Mouse (Mus musculus): ENCODE measurements around the gene Itgb2. TPM values are rescaled to one million over a fixed set of nuclear protein-coding genes. Genes with fewer than 3 reads are reported as not detected.

The Itgb2 gene
- polyA plus RNA-seq, 1 experiment from 2014 or later = 2.4 TPM

DNA sequence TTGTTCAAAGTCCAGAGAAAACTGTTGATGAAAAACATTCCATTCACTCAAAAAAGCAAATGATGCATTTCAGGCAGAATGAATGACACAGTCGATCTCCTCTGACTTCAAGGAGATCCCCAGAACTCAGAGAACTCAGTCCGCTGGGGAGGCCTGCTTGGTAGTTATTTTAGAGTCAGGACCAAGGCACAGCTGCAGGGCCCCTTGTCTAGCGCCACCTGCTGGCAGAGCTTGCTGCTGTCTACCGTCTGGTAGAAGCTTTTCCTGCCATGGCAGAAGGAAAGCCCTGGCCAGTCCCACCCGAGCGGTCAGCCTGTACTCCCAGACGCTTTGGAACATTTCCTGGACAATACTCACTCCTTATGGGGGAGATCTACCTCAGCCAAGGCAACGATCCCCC, 36.6 kb downstream of the Itgb2 start:
- H3K9ac ChIP-seq (ENCODE audit: low read depth, low read length) = no peak overlapping the region
- H3K4me2 ChIP-seq = no peak overlapping the region
- WGBS (ENCODE audit: insufficient replicate concordance) = 29% methylated on average over 8 of the region's 8 CpGs
- no peak overlapping the region for H3K27ac ChIP-seq (ENCODE audit: low read depth, low read length)
- no peaks in the 10 kb centered on the region for H3K36me3 ChIP-seq (ENCODE audit: control insufficient read depth, insufficient read depth, low read length)
- no peak for ATAC-seq (replicated peaks; ENCODE audit: insufficient number of reproducible peaks, low FRiP score, low TSS enrichment)
- H3K4me1 ChIP-seq (ENCODE audit: control insufficient read depth, insufficient read depth, low read length) = no peaks in the 10 kb centered on the region; the same call in 1 of the 2 replicates
- H3K9me3 ChIP-seq (replicated peaks; ENCODE audit: control insufficient read depth, low read length) = no peaks in the 10 kb centered on the region
- no peaks in the 10 kb centered on the region for H3K27me3 ChIP-seq (ENCODE audit: control insufficient read depth, insufficient read depth, low read length)
- H3K4me3 ChIP-seq (ENCODE audit: low read depth, low read length) = no peak overlapping the region

DNA sequence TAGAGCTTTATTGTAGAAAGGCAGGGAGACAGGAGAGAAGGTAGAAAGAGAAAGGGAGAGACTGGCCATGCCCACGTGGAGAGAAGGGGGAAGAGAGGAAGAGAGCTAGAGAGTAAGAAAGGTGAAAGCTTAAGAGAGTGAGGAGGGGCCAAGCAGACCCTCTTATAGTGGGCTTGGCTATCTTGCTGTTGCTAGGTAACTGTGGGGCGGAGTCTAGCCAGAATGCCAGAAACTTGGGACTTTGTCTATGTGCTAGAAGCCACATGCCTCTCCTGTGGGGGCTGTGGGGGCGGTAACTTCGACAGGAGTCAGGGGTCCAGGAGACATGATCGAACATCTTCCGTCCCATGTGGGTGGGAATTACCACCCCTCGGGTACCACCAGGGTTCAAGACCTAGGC, 39.4 kb downstream of the Itgb2 start:
- no peak overlapping the region for H3K4me2 ChIP-seq
- 31% methylated on average over 7 of the region's 7 CpGs for WGBS (ENCODE audit: insufficient replicate concordance)
- no peak for ATAC-seq (replicated peaks; ENCODE audit: insufficient number of reproducible peaks, low FRiP score, low TSS enrichment)

DNA sequence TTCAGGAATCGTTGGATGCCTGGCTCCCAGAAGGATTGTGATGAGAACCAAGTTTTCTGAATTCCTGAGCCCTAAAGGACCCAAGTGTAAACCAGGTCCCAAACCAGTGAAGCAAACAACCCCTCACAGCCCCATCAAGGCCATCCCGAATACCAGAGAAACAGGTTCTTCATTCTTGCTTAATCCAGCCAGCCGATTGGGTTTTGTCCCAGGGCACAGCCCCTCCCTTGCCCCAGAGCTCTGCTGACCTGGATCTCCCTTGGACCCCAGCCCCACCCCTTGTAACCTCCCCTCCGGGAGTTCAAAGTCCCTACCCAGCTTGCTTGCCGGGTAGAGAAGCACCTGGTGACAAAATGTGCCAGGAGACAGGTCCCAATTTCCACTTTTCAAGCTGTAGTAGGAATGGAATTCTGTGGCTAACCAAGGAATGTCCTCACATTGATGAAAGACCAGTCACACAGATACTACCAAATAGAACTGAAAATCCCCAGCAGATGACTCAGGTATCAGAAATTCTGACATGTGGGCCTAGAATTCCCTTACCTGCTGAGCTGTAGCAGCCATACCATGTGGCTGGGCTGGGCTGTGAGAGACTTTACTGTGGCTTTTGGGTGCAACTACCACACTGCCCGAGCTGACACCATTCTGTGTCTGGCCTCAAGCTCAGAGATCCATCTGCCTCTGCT, 40.1 kb downstream of the Itgb2 start:
- no peak for ATAC-seq (replicated peaks; ENCODE audit: insufficient number of reproducible peaks, low FRiP score, low TSS enrichment)
- H3K4me3 ChIP-seq (ENCODE audit: low read depth, low read length) = no peak overlapping the region
- no peak overlapping the region for H3K4me2 ChIP-seq
- no peak overlapping the region for H3K9ac ChIP-seq (ENCODE audit: low read depth, low read length)
- H3K9me3 ChIP-seq (replicated peaks; ENCODE audit: control insufficient read depth, low read length) = no peaks in the 10 kb centered on the region
- H3K27ac ChIP-seq (ENCODE audit: low read depth, low read length) = no peak overlapping the region
- no peaks in the 10 kb centered on the region for H3K36me3 ChIP-seq (ENCODE audit: control insufficient read depth, insufficient read depth, low read length)
- WGBS (ENCODE audit: insufficient replicate concordance) = 32% methylated on average over 6 of the region's 6 CpGs
- H3K27me3 ChIP-seq (ENCODE audit: control insufficient read depth, insufficient read depth, low read length) = peaks cover 5% of the 10 kb centered on the region; the same call in 1 of the 2 replicates
- H3K4me1 ChIP-seq (ENCODE audit: control insufficient read depth, insufficient read depth, low read length) = no peaks in the 10 kb centered on the region; the same call in 1 of the 2 replicates

More for the DNA sequence above, 39.4 kb downstream of the Itgb2 start:
- no peak overlapping the region for H3K27ac ChIP-seq (ENCODE audit: low read depth, low read length)
- H3K4me1 ChIP-seq (ENCODE audit: control insufficient read depth, insufficient read depth, low read length) = no peaks in the 10 kb centered on the region; the same call in 1 of the 2 replicates
- H3K9ac ChIP-seq (ENCODE audit: low read depth, low read length) = no peak overlapping the region
- peaks cover 4% of the 10 kb centered on the region; the same call in 1 of the 2 replicates for H3K27me3 ChIP-seq (ENCODE audit: control insufficient read depth, insufficient read depth, low read length)
- H3K4me3 ChIP-seq (ENCODE audit: low read depth, low read length) = no peak overlapping the region
- H3K9me3 ChIP-seq (replicated peaks; ENCODE audit: control insufficient read depth, low read length) = no peaks in the 10 kb centered on the region
- H3K36me3 ChIP-seq (ENCODE audit: control insufficient read depth, insufficient read depth, low read length) = no peaks in the 10 kb centered on the region

DNA sequence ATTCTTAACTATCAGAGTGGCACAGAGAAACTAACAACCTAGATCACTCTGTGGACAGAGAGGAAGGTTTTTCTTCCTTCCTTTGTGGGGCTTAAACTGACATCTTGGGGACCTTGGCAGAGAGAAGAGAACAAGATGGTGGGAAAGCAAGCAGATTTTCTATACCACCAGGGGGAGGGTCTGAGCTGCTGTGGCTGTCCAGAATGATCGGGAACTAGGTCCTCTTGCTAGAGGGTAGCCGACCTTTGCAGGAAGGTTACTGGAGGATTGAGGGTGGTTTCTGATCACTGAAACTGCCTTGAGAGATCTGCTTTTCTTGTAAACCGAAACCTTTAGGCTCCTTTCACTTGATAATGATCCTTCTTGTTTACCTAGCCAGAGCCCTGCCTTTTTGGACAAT, 42.2 kb downstream of the Itgb2 start:
- peaks cover 5% of the 10 kb centered on the region; the same call in 1 of the 2 replicates for H3K27me3 ChIP-seq (ENCODE audit: control insufficient read depth, insufficient read depth, low read length)
- H3K4me1 ChIP-seq (ENCODE audit: control insufficient read depth, insufficient read depth, low read length) = no peaks in the 10 kb centered on the region; the same call in 1 of the 2 replicates
- H3K36me3 ChIP-seq (ENCODE audit: control insufficient read depth, insufficient read depth, low read length) = no peaks in the 10 kb centered on the region
- no peak for ATAC-seq (replicated peaks; ENCODE audit: insufficient number of reproducible peaks, low FRiP score, low TSS enrichment)
- no peak overlapping the region for H3K27ac ChIP-seq (ENCODE audit: low read depth, low read length)
- H3K4me2 ChIP-seq = no peak overlapping the region
- no peak overlapping the region for H3K4me3 ChIP-seq (ENCODE audit: low read depth, low read length)
- H3K9ac ChIP-seq (ENCODE audit: low read depth, low read length) = no peak overlapping the region
- H3K9me3 ChIP-seq (replicated peaks; ENCODE audit: control insufficient read depth, low read length) = no peaks in the 10 kb centered on the region
- WGBS (ENCODE audit: insufficient replicate concordance) = 23% methylated on average over 3 of the region's 3 CpGs

DNA sequence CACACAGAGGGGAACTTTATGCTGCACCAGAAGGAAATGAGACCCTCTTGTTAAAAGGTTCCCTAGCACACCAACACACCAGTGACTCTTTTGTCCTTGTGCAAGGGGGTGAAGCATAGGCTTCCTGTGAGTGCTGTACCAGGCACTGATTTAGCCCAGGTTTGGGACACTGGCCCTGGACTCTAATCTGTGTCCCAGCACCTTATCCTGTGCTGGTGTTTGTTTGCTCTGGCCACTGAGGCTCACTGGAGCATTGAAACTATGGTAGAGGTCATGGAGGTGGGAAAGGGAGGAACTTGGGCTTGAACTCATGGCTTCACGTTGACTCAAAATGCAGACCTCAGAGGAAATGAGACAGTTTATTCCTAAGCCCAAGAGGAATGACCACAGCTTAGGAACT, 43.1 kb downstream of the Itgb2 start:
- no peak overlapping the region for H3K4me3 ChIP-seq (ENCODE audit: low read depth, low read length)
- WGBS (ENCODE audit: insufficient replicate concordance) = 75% methylated on average over 1 of the region's 1 CpGs
- no peak for ATAC-seq (replicated peaks; ENCODE audit: insufficient number of reproducible peaks, low FRiP score, low TSS enrichment)

DNA sequence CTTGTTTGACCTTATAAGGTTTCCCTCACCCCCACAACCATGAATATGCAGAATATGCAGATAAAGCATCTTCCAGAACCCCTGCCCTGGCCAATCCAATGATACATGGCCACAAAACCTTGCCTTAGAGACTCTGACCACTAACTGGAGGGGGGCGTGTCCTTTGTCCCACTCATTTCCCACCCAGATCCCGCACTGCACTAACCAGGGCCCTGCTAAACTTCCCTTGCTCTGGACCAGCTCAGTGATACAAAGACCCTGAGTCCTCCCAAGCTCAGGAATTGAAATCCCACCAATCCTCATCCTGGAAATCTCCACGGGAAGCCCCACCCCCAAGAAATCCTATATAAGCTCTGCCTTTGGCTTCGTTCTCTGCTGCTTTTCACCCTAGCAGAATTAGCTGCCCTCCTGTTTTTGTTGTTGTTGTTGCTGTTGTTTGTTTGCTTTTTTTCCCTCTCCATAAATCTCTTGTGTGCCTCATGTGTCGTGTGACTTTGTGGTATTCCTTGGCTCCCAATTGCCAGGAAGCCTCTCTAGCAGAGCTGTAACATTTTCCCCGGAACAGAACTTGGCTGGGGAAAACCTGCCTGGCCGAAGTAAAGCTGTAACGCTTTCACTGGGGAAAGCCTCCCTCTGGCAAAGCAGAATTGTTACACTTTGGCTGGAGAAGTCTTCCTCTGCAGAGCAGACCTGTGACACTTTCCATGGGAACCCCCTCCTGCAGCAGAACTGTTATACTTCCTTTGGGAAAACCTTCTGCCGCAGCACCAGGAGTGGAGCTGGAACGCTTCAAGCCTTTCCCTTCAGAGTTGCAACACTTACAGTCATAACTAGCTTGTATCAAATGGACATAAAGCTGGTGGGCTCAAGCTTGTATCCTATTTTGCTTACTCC, 50.2 kb downstream of the Itgb2 start:
- ATAC-seq (replicated peaks; ENCODE audit: insufficient number of reproducible peaks, low FRiP score, low TSS enrichment) = no peak
- Histone ChIP-seq H3K9ac (ENCODE audit: low read depth, low read length) (no peak overlapping the region), H3K27me3 (ENCODE audit: control insufficient read depth, insufficient read depth, low read length) (no peaks in the 10 kb centered on the region), H3K27ac (ENCODE audit: low read depth, low read length) (no peak overlapping the region), H3K4me3 (ENCODE audit: low read depth, low read length) (no peak overlapping the region), H3K36me3 (ENCODE audit: control insufficient read depth, insufficient read depth, low read length) (no peaks in the 10 kb centered on the region), H3K9me3 (replicated peaks; ENCODE audit: control insufficient read depth, low read length) (no peaks in the 10 kb centered on the region), H3K4me2 (no peak overlapping the region), H3K4me1 (ENCODE audit: control insufficient read depth, insufficient read depth, low read length) (peaks cover 20% of the 10 kb centered on the region)
- 51% methylated on average over 10 of the region's 10 CpGs for WGBS (ENCODE audit: insufficient replicate concordance)

More for the DNA sequence above, 43.1 kb downstream of the Itgb2 start:
- no peaks in the 10 kb centered on the region for H3K36me3 ChIP-seq (ENCODE audit: control insufficient read depth, insufficient read depth, low read length)
- peaks cover 5% of the 10 kb centered on the region; the same call in 1 of the 2 replicates for H3K27me3 ChIP-seq (ENCODE audit: control insufficient read depth, insufficient read depth, low read length)
- H3K4me1 ChIP-seq (ENCODE audit: control insufficient read depth, insufficient read depth, low read length) = no peaks in the 10 kb centered on the region; the same call in 1 of the 2 replicates
- H3K9ac ChIP-seq (ENCODE audit: low read depth, low read length) = no peak overlapping the region
- H3K9me3 ChIP-seq (replicated peaks; ENCODE audit: control insufficient read depth, low read length) = no peaks in the 10 kb centered on the region
- H3K4me2 ChIP-seq = no peak overlapping the region
- no peak overlapping the region for H3K27ac ChIP-seq (ENCODE audit: low read depth, low read length)

DNA sequence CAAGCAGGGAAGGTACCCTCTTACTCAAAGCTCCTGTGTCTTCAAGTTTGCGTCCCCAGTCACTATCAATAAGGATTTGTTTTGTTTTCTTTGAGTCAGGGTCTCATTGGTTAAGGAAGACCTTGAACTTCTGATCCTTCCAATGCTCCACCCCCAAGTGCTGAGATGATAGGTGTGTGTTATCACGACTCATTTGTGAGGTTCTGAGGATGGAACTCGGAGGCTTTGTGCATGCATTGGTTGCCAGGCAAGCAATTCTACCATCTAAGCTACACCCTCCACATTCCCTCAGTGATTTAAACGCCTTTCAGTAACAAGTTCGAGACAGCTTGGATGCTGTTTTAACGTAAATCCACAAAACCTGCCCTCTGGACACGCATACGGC, 51.0 kb downstream of the Itgb2 start:
- H3K9me3 ChIP-seq (replicated peaks; ENCODE audit: control insufficient read depth, low read length) = no peaks in the 10 kb centered on the region
- peak overlapping the region; percentile 94 for H3K4me2 ChIP-seq
- peaks cover 20% of the 10 kb centered on the region for H3K4me1 ChIP-seq (ENCODE audit: control insufficient read depth, insufficient read depth, low read length)
- H3K9ac ChIP-seq (ENCODE audit: low read depth, low read length) = peak overlapping the region; percentile 77
- peak overlapping the region; percentile 77 for H3K4me3 ChIP-seq (ENCODE audit: low read depth, low read length)
- no peaks in the 10 kb centered on the region for H3K36me3 ChIP-seq (ENCODE audit: control insufficient read depth, insufficient read depth, low read length)
- WGBS (ENCODE audit: insufficient replicate concordance) = 5% methylated on average over 8 of the region's 8 CpGs
- ATAC-seq (replicated peaks; ENCODE audit: insufficient number of reproducible peaks, low FRiP score, low TSS enrichment) = no peak
- H3K27ac ChIP-seq (ENCODE audit: low read depth, low read length) = peak overlapping the region; percentile 88
- H3K27me3 ChIP-seq (ENCODE audit: control insufficient read depth, insufficient read depth, low read length) = no peaks in the 10 kb centered on the region

DNA sequence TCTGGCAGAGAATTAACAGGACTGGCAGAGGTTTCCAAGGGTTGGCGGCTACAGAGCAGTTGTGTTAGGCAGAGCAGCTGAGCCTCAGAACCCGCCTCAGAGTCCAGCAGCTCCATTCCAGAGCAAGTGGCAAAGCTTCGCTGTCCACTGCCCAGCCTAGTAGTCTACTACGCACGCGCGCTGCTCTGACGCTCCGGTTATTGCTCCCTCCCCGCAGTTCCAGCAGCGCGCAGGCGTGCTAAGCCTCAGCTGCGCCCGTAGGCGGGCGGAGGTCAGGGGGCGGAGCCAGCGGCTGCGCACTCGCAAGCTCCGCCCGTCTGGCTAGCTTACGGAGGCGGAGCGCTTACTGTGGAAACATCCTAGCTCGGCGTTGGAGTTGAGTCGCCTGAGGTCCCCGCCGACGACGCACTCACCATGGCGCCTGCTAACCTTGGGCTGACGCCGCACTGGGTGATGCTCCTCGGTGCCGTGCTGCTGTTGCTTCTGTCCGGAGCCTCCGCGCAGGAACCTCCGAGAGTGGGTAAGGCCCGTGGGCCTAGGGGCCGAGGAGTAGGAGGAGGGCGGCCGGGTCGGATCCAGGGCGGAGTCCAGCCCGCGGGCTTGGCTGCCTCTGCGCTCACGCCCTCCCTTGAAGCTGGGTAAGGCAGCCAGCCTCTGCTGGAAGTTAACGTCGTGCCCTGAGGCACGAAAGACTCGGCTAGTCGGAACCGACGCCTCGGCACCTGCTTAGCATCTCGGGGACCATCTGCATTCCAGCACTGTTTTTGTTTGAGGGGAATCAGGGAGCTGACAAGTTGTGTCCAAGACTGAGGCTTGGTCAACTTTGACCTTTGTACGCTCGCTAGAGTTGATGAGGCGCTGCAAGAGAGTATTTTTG, 51.6 kb downstream of the Itgb2 start, which contains the start of gene Pttg1ip:
Gene Pttg1ip, plus strand, starts transcription at position 313 of the 877 bp plus-strand sequence.
- Histone ChIP-seq H3K27me3 (ENCODE audit: control insufficient read depth, insufficient read depth, low read length) (no peaks in the 10 kb centered on the region), H3K4me3 (ENCODE audit: low read depth, low read length) (peak within 1 kb of the TSS; percentile 77), H3K4me1 (ENCODE audit: control insufficient read depth, insufficient read depth, low read length) (peaks cover 20% of the 10 kb centered on the region), H3K9ac (ENCODE audit: low read depth, low read length) (peak within 1 kb of the TSS; percentile 82), H3K36me3 (ENCODE audit: control insufficient read depth, insufficient read depth, low read length) (no peaks in the 10 kb centered on the region), H3K27ac (ENCODE audit: low read depth, low read length) (peak within 1 kb of the TSS; percentile 88), H3K4me2 (peak within 1 kb of the TSS; percentile 94), H3K9me3 (replicated peaks; ENCODE audit: control insufficient read depth, low read length) (no peaks in the 10 kb centered on the region)
- peak; percentile 95 for ATAC-seq (replicated peaks; ENCODE audit: insufficient number of reproducible peaks, low FRiP score, low TSS enrichment)
- WGBS (ENCODE audit: insufficient replicate concordance) = under 1% methylated on average over 64 of the region's 64 CpGs

All from heart, embryonic 11.5 days (tissue).